Mouse (Mus musculus) myocyte (in vitro differentiated cells): ENCODE results near the gene Rap1b.

ENCODE experiments used
- CEBPB ChIP-seq: IDR thresholded peaks from 2 replicates; pipeline ENCODE4 v1.6.1; 2011; ENCODE audit warnings: mild to moderate bottlenecking, moderate library complexity; ENCODE audit not compliant: poor library complexity, insufficient read depth, severe bottlenecking
- E2F4 ChIP-seq: IDR thresholded peaks from one replicate; pipeline ENCODE4 v1.6.1; 2011; ENCODE audit warnings: mild to moderate bottlenecking, control low read depth, moderate library complexity; ENCODE audit not compliant: insufficient read depth
- MAX ChIP-seq: IDR thresholded peaks from one replicate; pipeline ENCODE4 v1.6.1; 2011; ENCODE audit warnings: low read depth, mild to moderate bottlenecking, control low read depth
- MYOG ChIP-seq, 3 experiments: IDR thresholded peaks; one replicate each; pipeline ENCODE4 v1.6.1; 2011; ENCODE audit warnings: control low read depth in 2 of 3, low read depth in 2 of 3, mild to moderate bottlenecking in 2 of 3; ENCODE audit not compliant: insufficient read length in 2 of 3, control insufficient read depth in 1 of 3, insufficient read depth in 1 of 3
- POLR2A ChIP-seq: IDR thresholded peaks from one replicate; pipeline ENCODE4 v1.6.1; 2011; ENCODE audit warnings: low read depth, mild to moderate bottlenecking, control low read depth, moderate library complexity; ENCODE audit not compliant: insufficient read length
- POLR2AphosphoS2 ChIP-seq: IDR thresholded peaks from one replicate; pipeline ENCODE4 v1.6.1; 2011; ENCODE audit warnings: low read depth, control low read depth; ENCODE audit not compliant: insufficient read length
- REST ChIP-seq: IDR thresholded peaks from one replicate; pipeline ENCODE4 v1.6.1; 2011; ENCODE audit warnings: mild to moderate bottlenecking, control low read depth, moderate library complexity; ENCODE audit not compliant: insufficient read depth, insufficient read length
- TCF12 ChIP-seq: IDR thresholded peaks from one replicate; pipeline ENCODE4 v1.6.1; 2011; ENCODE audit warnings: mild to moderate bottlenecking, control low read depth; ENCODE audit not compliant: poor library complexity, insufficient read depth, severe bottlenecking
- TCF3 ChIP-seq: IDR thresholded peaks from one replicate; pipeline ENCODE4 v1.6.1; 2011; ENCODE audit warnings: low read depth, control low read depth; ENCODE audit not compliant: insufficient read length

GRCm38 (mm10) chr10:117766111-117766895, 79.5 kb downstream of the Rap1b start:
- no peak for TF ChIP-seq POLR2A
- no peak for TF ChIP-seq CEBPB
- TF ChIP-seq TCF12, result no peak
- no peak for TF ChIP-seq POLR2AphosphoS2
- TF ChIP-seq E2F4, result no peak
- no peak for TF ChIP-seq MYOG (IDR thresholded peaks at IDR 0.05; ENCODE audit: control insufficient read depth in 1 of 3, insufficient read depth in 1 of 3, insufficient read length in 2 of 3, low read depth in 2 of 3)
- TF ChIP-seq MAX, result no peak
- TF ChIP-seq TCF3, result no peak
- no peak for TF ChIP-seq REST
